Mouse (Mus musculus) embryonic facial prominence, embryonic 11.5 days (tissue): ENCODE measurements at regions not wholly inside any gene's neighbourhood (a gene's known extent, or its start where the extent isn't known, plus 50 kb on each side); places are given as distances from the start of the nearest gene placed in this dataset.

Source experiments
- ATAC-seq: fragments of 200-750 bp; cut with Nextera tagmentation; replicated peaks from 2 replicates; pipeline ENCODE4 v1.8.0; 2017; ENCODE audit warnings: low read depth; ENCODE audit not compliant: insufficient number of reproducible peaks, low FRiP score, low TSS enrichment
- DNase-seq: peaks from one replicate; pipeline ENCODE4 v3.0.0-alpha.2; 2015; ENCODE audit warnings: low spot score
- H3K27ac ChIP-seq: fragments of 300-500 bp; sonication (generic); replicated peaks from 2 replicates; pipeline ENCODE4 v1.5.1; 2014; ENCODE audit warnings: mild to moderate bottlenecking, low read depth, low read length, control low read depth
- H3K27me3 ChIP-seq: fragments of 300-500 bp; sonication (generic); 2 replicates; pipeline ENCODE4 v1.6.1; 2014; ENCODE audit warnings: mild to moderate bottlenecking, low read length, moderate library complexity, mixed read lengths; ENCODE audit not compliant: control insufficient read depth, insufficient read depth
- H3K36me3 ChIP-seq: fragments of 300-500 bp; sonication (generic); replicated peaks from 2 replicates; pipeline ENCODE4 v1.6.1; 2014; ENCODE audit warnings: low read depth, mild to moderate bottlenecking, low read length, moderate library complexity, mixed read lengths; ENCODE audit not compliant: control insufficient read depth, insufficient read depth
- H3K4me1 ChIP-seq: fragments of 300-500 bp; sonication (generic); 2 replicates; pipeline ENCODE4 v1.6.1; 2014; ENCODE audit warnings: low read length, mixed read lengths; ENCODE audit not compliant: control insufficient read depth, insufficient read depth
- H3K4me2 ChIP-seq: fragments of 300-500 bp; sonication (generic); 2 replicates; pipeline ENCODE4 v1.6.1; 2014; ENCODE audit warnings: low read depth, mild to moderate bottlenecking, control low read depth, low read length, moderate library complexity
- H3K4me3 ChIP-seq: fragments of 300-500 bp; sonication (generic); 2 replicates; pipeline ENCODE4 v1.5.1; 2014; ENCODE audit warnings: low read depth, low read length, control low read depth
- H3K9ac ChIP-seq: fragments of 300-500 bp; sonication (generic); replicated peaks from 2 replicates; pipeline ENCODE4 v1.6.1; 2014; ENCODE audit warnings: mild to moderate bottlenecking, control low read depth, low read length
- H3K9me3 ChIP-seq: fragments of 300-500 bp; sonication (generic); replicated peaks from 2 replicates; pipeline ENCODE4 v1.6.1; 2016; ENCODE audit warnings: mild to moderate bottlenecking, low read length, inconsistent platforms, mixed read lengths; ENCODE audit not compliant: control insufficient read depth
- WGBS: fragments of 180-500 bp; shearing (Covaris S2); extraction: QIAGEN DNeasy Blood & Tissue Kit; methylation state at CpG from one replicate; pipeline ENCODE4 v1.1.7; 2014; 5-methylcytosine and 5-hydroxymethylcytosine counted together

DNA sequence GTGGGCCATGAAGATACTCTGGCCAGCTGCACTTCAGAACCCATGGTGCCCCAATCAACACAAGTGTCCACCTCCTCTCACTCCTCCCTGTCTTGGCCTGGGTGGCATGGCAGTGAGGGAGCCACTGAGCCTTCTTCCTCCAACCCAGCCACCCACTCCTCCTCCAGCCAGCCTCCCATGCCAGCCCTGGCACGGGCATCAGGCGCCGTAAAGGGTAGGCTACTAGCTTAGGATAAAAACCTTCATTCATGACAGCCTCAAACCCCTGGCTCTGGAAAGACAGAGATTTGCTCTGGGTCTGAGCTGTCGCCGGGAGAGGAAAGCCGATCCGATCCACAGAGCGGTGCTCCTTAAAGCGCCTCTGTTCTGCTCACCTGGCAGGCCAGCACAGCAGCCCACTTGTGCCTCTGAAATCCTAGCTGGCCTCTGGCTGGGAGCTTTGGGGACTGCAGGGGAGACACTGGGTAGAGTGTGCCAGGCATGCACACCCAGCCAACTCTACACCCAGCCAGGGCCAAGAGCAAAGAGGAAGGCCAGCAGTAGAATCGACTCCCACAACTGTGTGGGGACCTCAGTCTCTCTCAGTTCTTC lies 268.2 kb upstream of the Zmiz1 start:
- Histone ChIP-seq H3K9ac (no peak overlapping the region), H3K4me2 (no peak overlapping the region), H3K4me3 (no peak overlapping the region), H3K4me1 (peaks cover 2% of the 10 kb centered on the region; the same call in 1 of the 2 replicates), H3K36me3 (no peaks in the 10 kb centered on the region), H3K27me3 (no peaks in the 10 kb centered on the region), H3K27ac (no peak overlapping the region), H3K9me3 (no peaks in the 10 kb centered on the region)
- ATAC-seq, result no peak
- no peak for DNase-seq
- 87% methylated on average over 10 of the region's 10 CpGs for WGBS

DNA sequence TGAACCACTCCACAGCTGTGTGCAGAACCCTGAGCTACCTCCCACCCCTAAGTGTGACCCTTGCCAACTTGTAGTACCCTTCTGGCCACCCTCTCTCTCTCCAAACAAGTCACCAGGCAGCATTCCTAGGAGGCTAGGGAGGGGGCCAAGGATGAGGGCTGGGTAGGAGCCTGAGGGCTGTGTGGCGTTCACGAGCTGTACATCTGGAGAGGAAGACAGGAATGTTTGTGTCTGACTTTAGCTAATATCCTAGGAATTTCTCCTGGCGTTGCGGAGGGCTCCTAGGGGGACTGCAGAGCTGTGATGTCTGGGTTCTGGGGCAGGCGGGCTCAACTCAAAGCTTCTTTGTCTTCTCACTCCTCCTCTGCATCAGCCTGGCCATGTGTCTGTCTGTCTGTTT lies 262.2 kb upstream of the Zmiz1 start:
- ATAC-seq (0 out of 2 replicates have a peak, but pooled peaks have one; percentile 12), DNase-seq (peak; percentile 66)
- H3K4me1 ChIP-seq, result no peaks in the 10 kb centered on the region
- no peaks in the 10 kb centered on the region for H3K27me3 ChIP-seq
- H3K9ac ChIP-seq, result no peak overlapping the region
- 16% methylated on average over 5 of the region's 5 CpGs for WGBS
- peak overlapping the region; percentile 56; the same call in 1 of the 2 replicates for H3K27ac ChIP-seq
- no peaks in the 10 kb centered on the region for H3K36me3 ChIP-seq
- no peaks in the 10 kb centered on the region for H3K9me3 ChIP-seq
- H3K4me2 ChIP-seq, result no peak overlapping the region
- no peak overlapping the region for H3K4me3 ChIP-seq

DNA sequence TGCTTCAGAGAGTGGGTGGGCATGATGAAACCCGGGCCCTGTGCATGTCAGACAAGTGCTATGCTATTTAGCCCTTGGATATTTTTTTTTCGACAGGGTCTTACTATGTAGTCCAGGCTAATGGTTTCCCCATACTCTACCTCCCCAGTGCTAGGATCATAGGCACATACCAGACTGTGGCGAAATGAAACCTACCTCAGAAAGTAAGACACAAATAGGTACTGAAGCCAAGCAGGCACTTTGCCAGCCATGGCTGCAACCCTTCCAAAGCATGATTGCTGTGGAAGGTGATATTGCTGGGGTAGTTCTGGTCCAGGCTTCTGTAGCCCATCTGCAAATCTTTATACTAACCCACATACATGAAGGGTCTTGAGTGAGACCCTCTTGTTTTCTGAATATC lies 259.1 kb upstream of the Zmiz1 start:
- H3K4me3 ChIP-seq, result no peak overlapping the region
- ATAC-seq (no peak), DNase-seq (no peak)
- H3K4me1 ChIP-seq, result no peaks in the 10 kb centered on the region
- no peaks in the 10 kb centered on the region for H3K27me3 ChIP-seq
- H3K9me3 ChIP-seq, result no peaks in the 10 kb centered on the region
- H3K9ac ChIP-seq, result no peak overlapping the region
- WGBS, result 78% methylated on average over 3 of the region's 3 CpGs
- no peak overlapping the region for H3K27ac ChIP-seq
- no peaks in the 10 kb centered on the region for H3K36me3 ChIP-seq
- H3K4me2 ChIP-seq, result no peak overlapping the region

DNA sequence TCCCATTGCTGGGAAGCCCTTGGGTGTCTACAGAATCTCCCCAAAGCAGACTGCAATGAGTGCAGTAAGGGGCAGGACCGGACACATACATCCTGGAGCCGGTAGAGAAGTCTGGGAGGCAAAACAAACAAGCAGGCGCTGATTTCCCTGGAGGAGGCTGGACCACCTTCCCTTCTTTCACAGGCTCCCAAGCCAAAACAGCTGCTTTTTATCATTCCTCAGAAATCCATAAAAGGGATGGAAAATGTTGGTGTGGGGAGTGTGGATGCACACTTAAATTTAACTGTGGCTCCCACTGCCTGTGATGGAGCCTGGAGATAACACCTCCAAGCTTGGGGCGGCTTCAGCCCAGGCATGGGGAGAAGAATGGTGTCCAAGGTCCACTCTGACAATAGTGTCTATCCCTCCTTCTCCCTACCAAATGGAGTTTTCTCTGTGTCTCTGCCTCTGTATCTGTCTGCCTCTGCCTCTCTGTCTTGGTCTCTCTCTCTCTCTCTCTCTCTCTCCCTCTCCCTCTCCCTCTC lies 258.3 kb upstream of the Zmiz1 start:
- no peaks in the 10 kb centered on the region for H3K36me3 ChIP-seq
- DNase-seq (peak; percentile 35), ATAC-seq (no peak)
- WGBS, result 47% methylated on average over 4 of the region's 4 CpGs
- H3K9ac ChIP-seq, result no peak overlapping the region
- H3K4me3 ChIP-seq, result no peak overlapping the region
- H3K27me3 ChIP-seq, result no peaks in the 10 kb centered on the region
- H3K4me2 ChIP-seq, result no peak overlapping the region
- no peaks in the 10 kb centered on the region for H3K4me1 ChIP-seq
- no peak overlapping the region for H3K27ac ChIP-seq
- no peaks in the 10 kb centered on the region for H3K9me3 ChIP-seq

DNA sequence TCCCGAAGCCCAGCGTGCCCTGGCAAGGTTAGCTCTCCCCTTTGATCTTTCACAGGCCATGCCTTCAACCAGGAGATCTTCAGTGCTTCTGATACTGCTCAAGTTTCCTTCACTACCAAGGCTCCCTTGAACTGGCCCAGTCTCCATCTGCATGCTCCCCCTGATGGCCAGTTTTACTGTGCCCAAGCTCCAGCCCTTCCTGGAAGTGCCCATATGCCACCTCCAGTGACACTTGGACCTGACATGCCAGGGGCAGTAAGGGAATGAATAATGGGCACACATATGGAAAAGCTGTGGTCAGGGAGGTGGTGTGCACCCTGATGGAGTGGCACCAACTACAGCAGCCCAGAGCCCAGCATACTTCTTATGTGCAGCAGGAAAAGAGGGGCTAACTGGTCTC lies 256.7 kb upstream of the Zmiz1 start:
- ATAC-seq (no peak), DNase-seq (no peak)
- Histone ChIP-seq H3K27me3 (no peaks in the 10 kb centered on the region), H3K9me3 (no peaks in the 10 kb centered on the region), H3K4me2 (no peak overlapping the region), H3K9ac (no peak overlapping the region), H3K27ac (no peak overlapping the region), H3K4me1 (no peaks in the 10 kb centered on the region), H3K4me3 (no peak overlapping the region), H3K36me3 (no peaks in the 10 kb centered on the region)
- 65% methylated on average over 2 of the region's 2 CpGs for WGBS

DNA sequence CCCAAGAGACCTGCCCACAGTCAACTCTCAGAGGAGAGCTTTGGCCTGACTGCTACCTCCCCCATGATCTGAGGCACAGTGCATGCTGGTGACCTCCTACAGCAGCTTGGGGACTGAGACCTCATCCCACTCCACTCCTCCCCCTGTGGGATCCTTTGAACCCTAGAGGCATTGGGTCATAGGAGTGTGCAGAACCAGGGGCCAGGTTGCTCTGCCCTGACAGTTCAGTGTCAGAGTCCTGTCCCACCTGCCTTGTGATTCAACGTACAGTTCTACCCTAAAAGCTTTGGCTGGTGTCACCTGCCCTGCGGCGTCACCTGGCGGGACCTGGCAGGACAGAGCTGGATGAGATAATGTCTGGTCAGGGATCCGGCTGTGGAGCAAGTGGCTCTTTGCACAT lies 254.9 kb upstream of the Zmiz1 start:
- Histone ChIP-seq H3K4me1 (no peaks in the 10 kb centered on the region), H3K27ac (no peak overlapping the region), H3K9ac (no peak overlapping the region), H3K36me3 (no peaks in the 10 kb centered on the region), H3K9me3 (no peaks in the 10 kb centered on the region), H3K4me2 (no peak overlapping the region), H3K4me3 (no peak overlapping the region), H3K27me3 (no peaks in the 10 kb centered on the region)
- no peak for DNase-seq
- ATAC-seq, result no peak
- 90% methylated on average over 5 of the region's 5 CpGs for WGBS

DNA sequence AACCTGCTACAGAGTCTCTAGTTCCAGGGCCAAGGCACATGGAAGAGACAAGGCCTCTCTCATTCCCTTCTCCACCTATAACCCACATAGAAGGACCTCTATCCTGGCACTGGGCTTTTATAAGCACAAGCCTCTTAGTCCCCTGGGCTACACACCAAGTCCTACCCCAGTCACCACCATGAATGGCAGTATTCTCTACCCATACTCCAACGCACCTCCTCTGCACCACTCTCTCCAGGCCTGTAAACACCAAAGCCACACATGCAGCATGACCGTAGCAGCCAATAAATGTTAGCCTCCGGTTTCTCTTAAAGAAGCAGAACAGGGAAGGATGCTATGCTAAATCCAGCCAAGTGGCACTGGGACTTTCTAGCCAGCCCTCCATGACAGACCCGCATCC lies 252.1 kb upstream of the Zmiz1 start:
- no peak for ATAC-seq
- no peak overlapping the region for H3K4me3 ChIP-seq
- no peak overlapping the region for H3K4me2 ChIP-seq
- H3K9me3 ChIP-seq, result no peaks in the 10 kb centered on the region
- H3K4me1 ChIP-seq, result no peaks in the 10 kb centered on the region
- H3K36me3 ChIP-seq, result no peaks in the 10 kb centered on the region
- DNase-seq, result no peak
- no peaks in the 10 kb centered on the region for H3K27me3 ChIP-seq
- no peak overlapping the region for H3K9ac ChIP-seq
- WGBS, result 75% methylated on average over 4 of the region's 4 CpGs
- no peak overlapping the region for H3K27ac ChIP-seq

DNA sequence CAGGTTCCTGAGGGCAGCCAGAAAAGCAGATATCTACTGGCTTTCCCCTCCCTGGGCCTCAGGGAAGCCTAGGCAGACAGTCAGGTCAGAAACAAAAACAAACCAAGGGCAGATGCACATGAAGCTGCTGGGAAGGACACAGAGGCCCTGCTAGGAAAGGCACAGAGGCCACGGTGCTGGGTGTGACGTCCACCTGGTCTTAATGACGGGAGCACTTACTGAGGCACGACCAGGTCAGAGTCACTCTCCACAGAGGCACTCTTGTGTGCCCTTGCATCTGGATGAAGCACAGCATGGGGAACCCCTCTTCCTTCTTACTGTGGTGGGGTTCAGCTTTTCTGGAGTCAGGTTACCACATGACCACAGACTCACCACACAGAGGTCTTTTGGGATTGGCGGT lies 251.6 kb upstream of the Zmiz1 start:
- ATAC-seq (no peak), DNase-seq (no peak)
- Histone ChIP-seq H3K27ac (no peak overlapping the region), H3K9ac (no peak overlapping the region), H3K4me3 (no peak overlapping the region), H3K27me3 (no peaks in the 10 kb centered on the region), H3K4me1 (no peaks in the 10 kb centered on the region), H3K36me3 (no peaks in the 10 kb centered on the region), H3K9me3 (no peaks in the 10 kb centered on the region), H3K4me2 (no peak overlapping the region)
- WGBS, result 39% methylated on average over 5 of the region's 5 CpGs
